10 mouse cellular contexts compared by ENCODE assay signal in the genomic region with DNA sequence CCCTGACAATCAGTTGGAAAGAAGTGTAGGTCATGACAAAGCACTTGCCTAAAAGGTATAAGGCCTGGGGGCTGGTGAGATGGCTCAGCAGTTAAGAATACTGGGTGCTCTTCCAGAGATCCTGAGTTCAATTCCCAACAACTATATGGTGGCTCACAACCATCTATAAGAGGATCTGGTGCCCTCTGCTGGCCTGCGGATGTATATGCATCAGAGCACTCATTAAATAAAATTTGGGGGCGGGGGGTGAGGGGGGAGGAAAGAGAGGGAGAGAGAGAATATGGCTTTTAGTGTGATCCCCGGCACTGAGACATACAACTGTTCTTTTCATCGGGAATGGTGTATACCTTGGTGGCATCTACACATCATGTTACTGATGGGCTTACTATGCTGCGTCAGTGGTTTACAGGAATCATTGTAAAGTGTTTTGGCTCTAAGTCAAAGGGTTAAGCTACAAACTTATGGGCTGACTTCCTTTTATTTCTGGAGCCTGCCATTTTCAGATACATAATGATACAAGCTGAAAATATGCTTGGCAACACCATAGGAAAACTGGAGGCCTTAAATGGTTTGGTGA. TPM values are rescaled to one million over a fixed set of nuclear protein-coding genes. Genes with fewer than 3 reads are reported as not detected.
DNase-seq lines count a peak whose midpoint lies in the region; ATAC-seq and TF ChIP-seq lines count a peak whose summit lies in the region.
"Had no signal": no experiment of that assay in that cellular context is flagged by ENCODE, and none has a peak within 500 bp of the region (broad histone marks: within the 10 kb centered on the region; RNA-seq: fewer than 3 reads in every experiment).

No protein-coding gene starts in this region.

- H3K9ac ChIP-seq in liver, postnatal 0 days (replicated peaks) = no peak overlapping the region
- H3K9ac ChIP-seq: limb, embryonic 15.5 days had no signal

- TF ChIP-seq CTCF in layer of hippocampus, adult 2 months (conservative IDR thresholded peaks at IDR 0.05) = peak; percentile 55
- TF ChIP-seq CTCF in liver, postnatal 0 days (IDR thresholded peaks at IDR 0.05; ENCODE audit: low read depth) = peak; percentile 63

- H3K27ac ChIP-seq in layer of hippocampus, adult 2 months = no peak overlapping the region
- no peak overlapping the region for H3K27ac ChIP-seq in liver, postnatal 0 days (ENCODE audit: low read depth)
- H3K27ac ChIP-seq: limb, embryonic 15.5 days had no signal

- ATAC-seq in liver, postnatal 0 days = no peak

- H3K9me3 ChIP-seq in liver, postnatal 0 days (ENCODE audit: low read length) = no peaks in the 10 kb centered on the region
- H3K9me3 ChIP-seq: limb, embryonic 15.5 days had no signal

- H3K4me2 ChIP-seq in liver, postnatal 0 days (ENCODE audit: low read depth, low read length) = no peak overlapping the region
- H3K4me2 ChIP-seq: limb, embryonic 15.5 days had no signal

- TF ChIP-seq EP300 in liver, postnatal 0 days (IDR thresholded peaks at IDR 0.05; ENCODE audit: low read depth) = no peak

- no peak for DNase-seq in layer of hippocampus, adult 2 months (ENCODE audit: low spot score in 2 of 2)
- no peak for DNase-seq in layer of hippocampus, adult 8-10 months (ENCODE audit: low spot score in 2 of 2)
- DNase-seq in CD4-positive helper T cell, adult 2 months (ENCODE audit: low read depth, low spot score) = peak; percentile 55
- peak; percentile 31 for DNase-seq in R1 (ENCODE audit: low read depth, low spot score)
- DNase-seq in liver, postnatal 0 days = peak; percentile 59
- no peak for DNase-seq in frontal cortex, adult 2 months (ENCODE audit: extremely low spot score in 1 of 2, low spot score in 1 of 2)
- no peak for DNase-seq in cerebellum, adult 9-11 months
- no peak for DNase-seq in adrenal gland, postnatal 10 days
- DNase-seq: adrenal gland, adult 2 months had no signal

- peaks cover 5% of the 10 kb centered on the region; the same call in 1 of the 2 replicates for H3K36me3 ChIP-seq in liver, postnatal 0 days (replicated peaks; ENCODE audit: insufficient read depth, low read length)
- H3K36me3 ChIP-seq: limb, embryonic 15.5 days had no signal

- 74% methylated on average over 5 of the region's 5 CpGs for WGBS in liver, postnatal 0 days (ENCODE audit: insufficient replicate concordance)

- no peak overlapping the region for H3K4me3 ChIP-seq in layer of hippocampus, adult 2 months
- no peak overlapping the region for H3K4me3 ChIP-seq in liver, postnatal 0 days (ENCODE audit: low read depth, low read length)
- H3K4me3 ChIP-seq: limb, embryonic 15.5 days had no signal

- no peaks in the 10 kb centered on the region for H3K4me1 ChIP-seq in liver, postnatal 0 days (ENCODE audit: insufficient read depth)
- H3K4me1 ChIP-seq: limb, embryonic 15.5 days had no signal

- no peaks in the 10 kb centered on the region for H3K27me3 ChIP-seq in liver, postnatal 0 days (ENCODE audit: insufficient read depth, low read length)
- H3K27me3 ChIP-seq: limb, embryonic 15.5 days had no signal

RNA-seq across cellular contexts. Expression of gene Gm45062, which starts 19.3 kb away (rescaled TPM):
- 1 to 10 TPM; 2.3 to 4.6 TPM for total RNA-seq in layer of hippocampus, adult 2 months (2021)
- total RNA-seq in layer of hippocampus, adult 8-10 months (2022) = 1 to 10 TPM; 4.6 to 6.6 (median 5.0) TPM
- polyA plus RNA-seq in liver, postnatal 0 days (2015; fragmentation: Nextera tagmentation; extraction: Ambion mirVana) = 0.65 and 0.85 TPM in 2 replicates
- 17.1 and 18.6 TPM in 2 replicates for polyA plus RNA-seq in frontal cortex, adult 2 months (2012; rRNA removed)
- 1 to 10 TPM; 1.4 to 2.1 TPM for total RNA-seq in adrenal gland, postnatal 10 days (2021)

RNA-seq across cellular contexts. Expression of gene Umad1, which starts 19.4 kb away (rescaled TPM):
- total RNA-seq in layer of hippocampus, adult 2 months (2021) = 10 to 100 TPM; 34.6 to 39.0 TPM
- 10 to 100 TPM; 33.2 to 40.9 (median 37.7) TPM for total RNA-seq in layer of hippocampus, adult 8-10 months (2022)
- polyA plus RNA-seq in liver, postnatal 0 days (2015; fragmentation: Nextera tagmentation; extraction: Ambion mirVana) = 14.6 and 15.6 TPM in 2 replicates
- 32.9 and 36.1 TPM in 2 replicates for polyA plus RNA-seq in frontal cortex, adult 2 months (2012; rRNA removed)
- total RNA-seq in adrenal gland, postnatal 10 days (2021) = 10 to 100 TPM; 10.1 to 11.5 TPM

RNA-seq across cellular contexts. Expression of gene Rpa3, which starts 19.5 kb away (rescaled TPM):
- total RNA-seq in layer of hippocampus, adult 2 months (2021) = 10 to 100 TPM; 11.4 to 16.8 TPM
- total RNA-seq in layer of hippocampus, adult 8-10 months (2022) = 10 to 100 TPM; 12.3 to 15.6 (median 14.2) TPM
- polyA plus RNA-seq in liver, postnatal 0 days (2015; fragmentation: Nextera tagmentation; extraction: Ambion mirVana) = 71.1 and 77.0 TPM in 2 replicates
- 17.2 and 17.7 TPM in 2 replicates for polyA plus RNA-seq in frontal cortex, adult 2 months (2012; rRNA removed)
- 10 to 100 TPM; 40.0 to 47.4 TPM for total RNA-seq in adrenal gland, postnatal 10 days (2021)

Comparison
In these comparisons a context has a peak if more than half of its experiments do, and no peak if none do; other contexts are left out.
1. DNase-seq: peak in CD4-positive helper T cell, adult 2 months (single experiment), R1 (single experiment) and liver, postnatal 0 days (single experiment); none in layer of hippocampus, adult 2 months (0 of 2), layer of hippocampus, adult 8-10 months (0 of 2), frontal cortex, adult 2 months (0 of 2), cerebellum, adult 9-11 months (single experiment) and adrenal gland, postnatal 10 days (single experiment).